Mouse (Mus musculus) intestine, embryonic 16.5 days (tissue): ENCODE measurements around the gene Adtrp. TPM values are rescaled to one million over a fixed set of nuclear protein-coding genes. Genes with fewer than 3 reads are reported as not detected.

ENCODE experiments used
- ATAC-seq: fragments of 200-750 bp; cut with Nextera tagmentation; 2 replicates; pipeline ENCODE4 v1.8.0; 2017; ENCODE audit warnings: moderate TSS enrichment, moderate library complexity
- H3K27ac ChIP-seq: fragments of 300-500 bp; sonication (generic); 2 replicates; pipeline ENCODE4 v1.5.1; 2014; ENCODE audit warnings: mild to moderate bottlenecking, low read length
- H3K27me3 ChIP-seq: fragments of 300-500 bp; sonication (generic); replicated peaks from 2 replicates; pipeline ENCODE4 v1.6.1; 2014; ENCODE audit warnings: low read length, control low read depth, mixed read lengths; ENCODE audit not compliant: control insufficient read depth, insufficient read depth
- H3K36me3 ChIP-seq: fragments of 300-500 bp; sonication (generic); 2 replicates; pipeline ENCODE4 v1.6.1; 2014; ENCODE audit warnings: low read length, control low read depth; ENCODE audit not compliant: control insufficient read depth, insufficient read depth
- H3K4me1 ChIP-seq: fragments of 300-500 bp; sonication (generic); 2 replicates; pipeline ENCODE4 v1.6.1; 2014; ENCODE audit warnings: low read length, control low read depth, mixed read lengths; ENCODE audit not compliant: control insufficient read depth, insufficient read depth
- H3K4me2 ChIP-seq: fragments of 300-500 bp; sonication (generic); 2 replicates; pipeline ENCODE4 v1.6.1; 2014; ENCODE audit warnings: low read depth, low read length, control low read depth
- H3K4me3 ChIP-seq: fragments of 300-500 bp; sonication (generic); 2 replicates; pipeline ENCODE4 v1.5.1; 2014; ENCODE audit warnings: mild to moderate bottlenecking, low read length
- H3K9ac ChIP-seq: fragments of 300-500 bp; sonication (generic); 2 replicates; pipeline ENCODE4 v1.6.1; 2014; ENCODE audit warnings: low read depth, low read length
- H3K9me3 ChIP-seq: fragments of 300-500 bp; sonication (generic); 2 replicates; pipeline ENCODE4 v1.6.1; 2016; ENCODE audit warnings: low read length, control low read depth; ENCODE audit not compliant: control insufficient read depth
- WGBS: fragments of 180-500 bp; shearing (Covaris S2); extraction: QIAGEN DNeasy Blood & Tissue Kit; methylation state at CpG from one replicate; pipeline ENCODE4 v1.1.7; 2014; 5-methylcytosine and 5-hydroxymethylcytosine counted together
- polyA plus RNA-seq: library from polyadenylated mRNA; unstranded; fragments of >200 nt; fragmentation: Nextera tagmentation; extraction: Ambion mirVana; gene quantifications from 2 replicates; pipeline ENCODE4 v1.2.1, GENCODE M21; 2015

Gene Adtrp
- polyA plus RNA-seq, 1 experiment from 2014 or later: 21.5 TPM

DNA sequence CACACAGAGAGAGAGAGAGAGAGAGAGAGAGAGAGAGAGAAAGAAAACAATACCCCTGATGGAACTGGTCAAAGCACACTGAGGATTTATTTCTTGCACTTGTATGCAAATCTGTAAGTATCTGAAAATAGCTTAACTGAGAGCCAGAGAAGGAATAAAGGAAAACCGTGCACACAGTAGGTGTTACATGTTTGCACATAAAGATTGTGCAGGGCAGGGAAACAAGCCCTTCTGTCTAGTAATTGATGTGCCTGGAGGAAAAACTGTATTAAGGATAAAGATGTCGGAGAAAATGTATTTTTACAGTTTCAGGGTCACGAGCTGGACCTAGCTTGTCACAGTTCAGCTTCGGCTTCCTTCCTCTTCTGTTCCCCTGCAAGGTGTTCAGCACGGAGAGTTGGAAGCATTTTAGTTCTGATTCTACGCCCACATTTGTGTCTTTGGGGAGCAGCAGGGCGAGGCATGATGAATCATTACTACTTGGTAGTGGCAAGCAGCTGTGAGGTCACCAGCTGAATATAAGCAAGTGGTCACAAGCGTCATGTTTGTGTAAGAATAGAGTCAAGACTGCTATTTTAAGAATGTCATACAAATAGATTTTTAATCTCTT is 43.7 kb downstream of the Adtrp start:
- WGBS: 56% methylated on average over 8 of the region's 8 CpGs

DNA sequence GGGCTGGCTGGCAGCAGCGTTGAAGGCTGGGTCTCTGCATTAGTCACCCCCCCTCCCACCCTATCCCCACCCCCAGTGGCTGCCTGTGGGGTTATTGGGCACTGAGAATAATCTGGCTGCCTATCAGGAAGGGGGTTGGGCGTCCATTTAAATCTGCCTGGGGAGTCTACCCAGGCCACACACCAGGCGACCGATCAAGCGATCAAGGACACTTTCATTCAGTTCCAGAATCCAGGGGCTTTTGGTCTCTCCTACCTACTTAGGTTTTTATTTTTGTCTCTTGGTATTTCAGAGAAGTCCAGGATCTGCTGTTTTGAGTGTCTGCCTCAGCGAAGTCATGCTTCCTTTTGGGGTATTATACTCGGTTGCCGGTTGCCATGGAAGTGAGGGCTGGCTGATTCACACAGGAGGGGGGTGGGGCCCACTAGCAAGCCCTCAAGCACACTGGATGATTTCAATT is 46.3 kb downstream of the Adtrp start:
- Histone ChIP-seq H3K4me2 (no peak overlapping the region), H3K36me3 (no peaks in the 10 kb centered on the region), H3K27ac (no peak overlapping the region), H3K9ac (no peak overlapping the region), H3K4me3 (no peak overlapping the region), H3K4me1 (peaks cover 3% of the 10 kb centered on the region; the same call in 1 of the 2 replicates), H3K9me3 (no peaks in the 10 kb centered on the region), H3K27me3 (no peaks in the 10 kb centered on the region)
- no peak for ATAC-seq
- WGBS: 28% methylated on average over 8 of the region's 8 CpGs

More for the DNA sequence above, 43.7 kb downstream of the Adtrp start:
- Histone ChIP-seq H3K27me3 (no peaks in the 10 kb centered on the region), H3K9ac (no peak overlapping the region), H3K4me3 (no peak overlapping the region), H3K9me3 (no peaks in the 10 kb centered on the region), H3K4me2 (no peak overlapping the region), H3K36me3 (no peaks in the 10 kb centered on the region), H3K27ac (no peak overlapping the region), H3K4me1 (peaks cover 3% of the 10 kb centered on the region; the same call in 1 of the 2 replicates)
- ATAC-seq: no peak

DNA sequence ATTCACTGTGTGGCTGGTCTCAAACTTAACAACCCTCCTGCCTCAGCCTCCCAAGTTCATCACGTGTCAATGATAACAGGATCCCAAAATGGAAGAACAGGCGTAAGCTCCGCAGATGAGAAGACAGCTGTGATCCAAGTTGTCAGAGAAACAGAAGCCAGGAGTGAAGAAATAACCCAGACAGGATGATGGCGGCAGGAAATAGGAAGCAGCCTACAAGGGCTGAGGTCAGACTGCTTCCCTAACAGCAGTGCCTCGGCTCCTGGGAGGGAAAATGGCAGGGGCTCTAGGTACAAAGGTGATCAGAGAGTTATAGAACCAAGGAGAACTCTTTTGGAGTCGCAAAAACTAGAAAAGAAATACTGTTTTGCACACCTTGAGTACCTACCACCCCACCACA is 54.6 kb downstream of the Adtrp start:
- ATAC-seq: no peak
- no peaks in the 10 kb centered on the region for H3K4me1 ChIP-seq
- H3K9ac ChIP-seq: no peak overlapping the region
- 84% methylated on average over 6 of the region's 6 CpGs for WGBS
- H3K27ac ChIP-seq: no peak overlapping the region
- H3K9me3 ChIP-seq: no peaks in the 10 kb centered on the region
- no peaks in the 10 kb centered on the region for H3K36me3 ChIP-seq
- H3K4me3 ChIP-seq: no peak overlapping the region
- H3K4me2 ChIP-seq: no peak overlapping the region
- H3K27me3 ChIP-seq: no peaks in the 10 kb centered on the region

DNA sequence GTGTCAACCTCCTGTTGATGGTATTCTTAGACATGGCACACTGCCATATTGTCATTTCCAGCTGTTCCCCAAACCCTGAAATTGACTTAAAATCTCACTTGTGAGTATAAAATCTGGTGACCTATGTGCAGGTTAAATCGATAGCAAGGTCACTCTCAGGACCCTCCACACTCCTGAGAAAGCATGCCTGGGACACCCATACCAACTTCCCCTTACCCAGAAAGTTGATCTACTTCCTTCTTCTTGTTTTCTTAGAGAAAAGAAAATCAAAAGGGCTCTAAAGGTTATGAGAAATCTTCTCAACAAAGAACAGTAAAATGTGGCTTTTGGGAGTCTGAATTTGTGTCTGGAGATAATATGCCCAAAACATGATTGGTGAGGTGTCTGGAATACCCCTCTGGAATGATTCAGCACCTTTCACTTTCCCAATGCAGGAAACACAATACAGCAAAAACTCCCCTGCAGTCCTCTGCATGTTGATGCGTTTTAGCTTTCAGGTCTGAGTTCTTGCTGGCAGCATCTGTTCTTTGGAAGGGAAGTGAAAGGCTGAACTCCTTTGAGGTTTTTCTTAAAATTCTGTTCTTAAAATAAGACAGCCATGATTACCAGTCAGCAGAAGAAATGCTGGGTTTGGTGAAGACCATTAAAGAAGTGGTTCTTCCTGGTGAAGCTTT is 59.5 kb downstream of the Adtrp start:
- Histone ChIP-seq H3K4me2 (no peak overlapping the region), H3K27me3 (no peaks in the 10 kb centered on the region), H3K4me3 (no peak overlapping the region), H3K9me3 (no peaks in the 10 kb centered on the region), H3K4me1 (no peaks in the 10 kb centered on the region), H3K9ac (no peak overlapping the region), H3K27ac (no peak overlapping the region), H3K36me3 (no peaks in the 10 kb centered on the region)
- ATAC-seq: no peak
- 76% methylated on average over 2 of the region's 2 CpGs for WGBS

DNA sequence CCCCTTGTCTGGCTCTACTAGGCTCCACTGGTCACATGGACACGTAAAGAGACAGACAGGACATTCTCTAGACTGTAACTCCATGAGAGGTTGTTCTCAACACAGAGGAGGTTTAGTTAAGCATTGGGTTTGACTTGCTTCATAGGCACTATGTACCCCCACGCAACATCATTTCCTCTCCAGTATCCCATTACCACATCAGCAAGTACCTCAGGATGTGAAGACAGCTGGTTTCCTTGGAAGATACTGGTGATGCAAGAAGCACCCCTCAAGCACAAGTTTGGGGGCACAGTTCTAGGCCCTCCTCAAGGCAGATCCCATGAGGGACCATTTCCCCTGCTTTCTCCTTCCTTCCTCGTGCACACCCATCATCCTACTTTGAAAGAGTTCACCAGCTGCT is 60.8 kb downstream of the Adtrp start:
- no peak for ATAC-seq

DNA sequence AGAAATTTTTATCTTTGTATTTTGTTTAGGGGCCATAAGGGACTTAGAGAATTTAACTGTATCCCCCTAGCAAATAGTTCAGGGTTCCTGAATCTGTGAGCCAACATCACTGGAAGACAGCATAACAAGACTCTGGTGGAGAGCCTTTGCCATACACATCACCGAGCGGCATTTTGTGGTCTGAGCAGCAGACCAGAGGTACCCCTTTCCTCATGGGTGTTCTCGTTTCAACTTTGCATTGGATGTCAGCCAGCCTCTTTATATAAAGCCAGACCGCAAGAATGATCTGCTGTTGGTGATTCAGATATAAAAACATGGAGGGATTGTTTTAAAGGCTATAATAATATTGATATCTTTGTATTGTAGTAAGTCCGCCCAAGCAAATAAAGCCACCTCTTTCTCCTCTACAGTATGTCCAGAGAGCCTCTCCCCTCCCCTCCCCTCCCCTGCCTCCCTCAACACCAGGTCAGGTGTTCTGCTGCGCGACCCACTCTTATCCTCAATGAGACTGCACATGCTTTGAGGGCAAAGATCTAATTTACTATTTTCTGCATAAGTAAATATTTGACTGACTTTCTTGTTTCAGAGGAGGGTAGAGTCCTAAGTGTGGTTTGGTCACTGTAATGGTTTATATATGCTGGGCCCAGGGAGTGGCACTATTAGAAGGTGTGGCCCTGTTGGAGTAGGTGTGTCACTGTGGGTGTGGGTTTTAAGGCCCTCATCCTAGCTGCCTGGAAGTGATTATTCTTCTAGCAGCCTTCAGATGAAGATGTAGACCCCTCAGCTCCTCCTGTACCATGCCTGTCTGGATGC is 62.4 kb downstream of the Adtrp start:
- no peaks in the 10 kb centered on the region for H3K36me3 ChIP-seq
- H3K4me3 ChIP-seq: no peak overlapping the region
- no peak overlapping the region for H3K4me2 ChIP-seq
- no peaks in the 10 kb centered on the region for H3K9me3 ChIP-seq
- 80% methylated on average over 7 of the region's 7 CpGs for WGBS
- no peak overlapping the region for H3K27ac ChIP-seq
- ATAC-seq: peak; percentile 80
- H3K9ac ChIP-seq: no peak overlapping the region
- no peaks in the 10 kb centered on the region for H3K4me1 ChIP-seq
- H3K27me3 ChIP-seq: no peaks in the 10 kb centered on the region

More for the DNA sequence above, 60.8 kb downstream of the Adtrp start:
- Histone ChIP-seq H3K9me3 (no peaks in the 10 kb centered on the region), H3K4me1 (no peaks in the 10 kb centered on the region), H3K27me3 (no peaks in the 10 kb centered on the region), H3K27ac (no peak overlapping the region), H3K9ac (no peak overlapping the region), H3K4me2 (no peak overlapping the region), H3K36me3 (no peaks in the 10 kb centered on the region), H3K4me3 (no peak overlapping the region)
- 87% methylated on average over 3 of the region's 3 CpGs for WGBS

DNA sequence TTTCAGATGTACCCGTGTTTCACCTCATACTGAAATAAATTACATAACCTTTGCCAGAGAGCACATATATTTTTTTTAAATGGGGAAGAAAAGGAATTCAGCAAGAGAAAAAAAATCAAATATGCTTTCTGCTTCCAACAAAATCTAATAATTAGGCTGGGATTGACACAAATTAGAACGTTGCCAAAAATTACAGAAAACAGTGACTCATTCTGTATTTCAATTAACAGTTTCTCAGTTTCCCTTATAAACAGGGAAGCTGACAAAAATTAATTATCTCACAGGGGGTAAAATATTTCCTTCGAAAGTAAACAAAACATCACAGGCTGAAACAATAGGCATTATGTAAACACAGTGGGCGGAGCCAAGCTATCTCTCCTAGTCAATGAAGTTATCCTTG is 67.2 kb downstream of the Adtrp start:
- Histone ChIP-seq H3K4me3 (no peak overlapping the region), H3K4me1 (no peaks in the 10 kb centered on the region), H3K4me2 (no peak overlapping the region), H3K9ac (no peak overlapping the region), H3K9me3 (no peaks in the 10 kb centered on the region), H3K27ac (no peak overlapping the region), H3K27me3 (no peaks in the 10 kb centered on the region), H3K36me3 (no peaks in the 10 kb centered on the region)
- no peak for ATAC-seq
- WGBS: 76% methylated on average over 4 of the region's 4 CpGs

DNA sequence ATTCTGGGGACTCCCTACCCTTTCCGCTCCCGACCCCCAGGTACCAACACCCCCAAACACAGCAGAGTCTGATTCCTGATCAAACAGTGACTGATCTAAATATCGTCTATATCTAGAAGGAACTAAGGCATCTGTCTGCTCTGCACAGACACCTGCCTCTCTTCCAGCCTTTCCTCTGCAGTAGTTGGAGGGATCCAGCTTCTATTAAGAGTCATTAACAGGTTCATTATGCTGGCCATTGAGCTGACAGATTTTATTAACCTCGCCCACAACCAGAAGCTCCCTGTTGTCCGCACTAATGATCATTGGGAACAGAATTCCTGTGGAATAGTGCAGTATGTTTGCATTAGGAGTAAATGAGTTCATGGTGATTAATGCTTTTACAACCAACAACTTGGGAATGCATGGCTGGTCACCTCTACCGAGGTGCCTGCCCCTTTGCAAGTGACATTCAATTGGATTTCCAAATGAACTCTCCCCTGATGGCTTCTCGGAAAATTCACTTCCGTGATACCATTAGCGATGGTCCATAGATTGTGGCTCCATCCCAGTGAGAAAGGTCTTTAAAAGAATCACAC is 67.8 kb downstream of the Adtrp start:
- Histone ChIP-seq H3K4me3 (no peak overlapping the region), H3K9ac (no peak overlapping the region), H3K36me3 (no peaks in the 10 kb centered on the region), H3K4me1 (no peaks in the 10 kb centered on the region), H3K27ac (no peak overlapping the region), H3K4me2 (no peak overlapping the region), H3K9me3 (no peaks in the 10 kb centered on the region), H3K27me3 (no peaks in the 10 kb centered on the region)
- 66% methylated on average over 9 of the region's 9 CpGs for WGBS
- no peak for ATAC-seq

DNA sequence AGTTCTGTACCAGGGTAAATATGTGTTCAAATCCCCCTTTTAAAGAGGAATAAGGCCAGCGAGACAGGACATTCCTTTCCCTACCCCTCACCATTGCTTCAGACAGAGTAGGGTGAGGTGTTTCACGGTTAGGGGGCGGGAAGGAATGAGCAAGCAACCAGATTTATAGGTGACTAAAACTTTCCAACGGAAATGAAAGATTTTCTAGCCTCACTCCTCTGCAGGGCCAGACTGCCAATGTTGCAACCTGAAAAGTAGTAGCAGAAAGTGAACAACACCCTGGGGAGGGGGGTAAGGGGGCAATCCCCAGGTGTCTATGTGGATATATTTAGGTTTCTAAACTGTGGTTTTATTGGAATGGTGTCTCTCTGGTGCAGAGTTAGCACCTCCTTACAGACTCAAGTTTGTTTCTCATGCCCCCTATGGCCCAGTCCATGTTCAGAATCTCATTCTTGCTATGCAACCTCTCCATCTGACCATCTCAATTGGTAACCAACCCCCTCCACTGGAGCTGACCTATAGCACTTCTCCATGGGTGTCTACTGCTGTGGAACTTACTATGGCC is 73.6 kb downstream of the Adtrp start:
- Histone ChIP-seq H3K36me3 (no peaks in the 10 kb centered on the region), H3K9me3 (no peaks in the 10 kb centered on the region), H3K4me1 (no peaks in the 10 kb centered on the region), H3K27me3 (no peaks in the 10 kb centered on the region), H3K9ac (no peak overlapping the region), H3K4me3 (no peak overlapping the region), H3K27ac (no peak overlapping the region), H3K4me2 (no peak overlapping the region)
- WGBS: 79% methylated on average over 4 of the region's 4 CpGs
- ATAC-seq: no peak
